Mouse (Mus musculus) kidney, adult 2 months (tissue): ENCODE measurements around the gene Mlxipl. TPM values are rescaled to one million over a fixed set of nuclear protein-coding genes. Genes with fewer than 3 reads are reported as not detected.

Source experiments
- DNase-seq: peaks from one replicate; pipeline ENCODE4 v3.0.0; 2021
- H3K27ac ChIP-seq: fragments of 200-500 bp; 2 replicates; pipeline ENCODE4 v1.5.1; 2012; ENCODE audit warnings: low read depth, low read length, control low read depth, inconsistent platforms; ENCODE audit not compliant: insufficient read depth
- H3K27me3 ChIP-seq: fragments of 200-500 bp; replicated peaks from 2 replicates; pipeline ENCODE4 v1.6.1; 2012; ENCODE audit warnings: mild to moderate bottlenecking, moderate library complexity, low read length, inconsistent platforms; ENCODE audit not compliant: control insufficient read depth, insufficient read depth
- H3K36me3 ChIP-seq: fragments of 200-500 bp; 2 replicates; pipeline ENCODE4 v1.6.1; 2012; ENCODE audit warnings: mild to moderate bottlenecking, moderate library complexity, low read length, inconsistent platforms; ENCODE audit not compliant: control insufficient read depth, insufficient read depth
- H3K4me1 ChIP-seq: fragments of 200-500 bp; 2 replicates; pipeline ENCODE4 v1.6.1; 2011; ENCODE audit warnings: low read length; ENCODE audit not compliant: control insufficient read depth, insufficient read depth
- H3K4me3 ChIP-seq: fragments of 200-500 bp; 2 replicates; pipeline ENCODE4 v1.5.1; 2011; ENCODE audit warnings: mild to moderate bottlenecking, low read depth, low read length, control low read depth; ENCODE audit not compliant: insufficient read depth
- CTCF ChIP-seq: fragments of 200-500 bp; conservative IDR thresholded peaks from 2 replicates; pipeline ENCODE4 v1.5.1; 2011; ENCODE audit warnings: low read depth, mild to moderate bottlenecking, control low read depth, low read length, moderate library complexity, mixed read lengths; ENCODE audit not compliant: insufficient read depth, insufficient read length
- POLR2A ChIP-seq: fragments of 200-500 bp; IDR thresholded peaks from one replicate; pipeline ENCODE4 v1.6.1; 2011; ENCODE audit warnings: low read depth, low read length, control low read depth
- WGBS: fragments of 180-500 bp; shearing (Covaris S2); methylation state at CpG from one replicate; pipeline ENCODE4 v1.1.7; 2018; 5-methylcytosine and 5-hydroxymethylcytosine counted together
- polyA plus RNA-seq: library from polyadenylated mRNA; depleted of rRNA; stranded (reverse); fragments of >200 nt; gene quantifications from 2 replicates; pipeline ENCODE4 v1.2.3, GENCODE M21; 2012

Mlxipl gene
- polyA plus RNA-seq, 1 experiment, result 144 TPM

DNA sequence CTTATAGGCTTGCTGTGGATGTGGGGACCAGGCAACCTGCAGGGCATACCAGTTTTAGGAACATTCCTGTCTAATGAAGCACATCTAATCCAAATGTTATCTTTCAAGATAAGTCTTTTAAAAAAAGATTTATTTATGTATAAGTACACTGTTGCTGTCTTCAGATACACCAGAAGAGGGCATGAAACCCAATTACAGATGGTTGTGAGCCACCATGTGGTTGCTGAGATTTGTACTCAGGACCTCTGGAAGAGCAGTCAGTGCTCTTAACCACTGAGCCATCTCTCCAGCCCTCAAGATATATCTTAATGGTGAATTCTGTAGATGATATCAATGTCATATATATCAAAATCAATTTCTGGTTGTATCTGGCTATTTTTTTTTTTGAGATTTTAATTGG is 56.3 kb downstream of the Mlxipl start:
- DNase-seq, result no peak
- H3K36me3 ChIP-seq, result no peaks in the 10 kb centered on the region
- no peaks in the 10 kb centered on the region for H3K27me3 ChIP-seq
- H3K4me1 ChIP-seq, result no peaks in the 10 kb centered on the region; the same call in 1 of the 2 replicates
- no peak for TF ChIP-seq POLR2A
- no peak for TF ChIP-seq CTCF
- no peak overlapping the region for H3K4me3 ChIP-seq
- H3K27ac ChIP-seq, result no peak overlapping the region

DNA sequence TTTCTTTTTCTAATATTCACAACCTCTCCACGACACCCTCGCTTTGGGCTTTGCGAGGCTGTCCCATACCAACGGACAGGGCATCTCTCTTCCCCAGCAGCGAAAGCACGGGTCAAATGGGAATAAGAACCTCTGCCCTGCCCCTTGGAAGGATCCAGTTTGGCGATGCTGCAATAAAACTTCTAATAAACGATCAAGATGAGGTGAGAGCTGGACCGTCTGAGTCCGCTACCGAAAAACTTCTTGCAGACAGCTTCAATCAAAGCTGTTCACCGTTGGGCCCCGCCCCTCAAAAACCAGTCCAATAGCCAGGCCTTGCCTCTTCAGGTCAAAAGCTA is 59.0 kb downstream of the Mlxipl start:
- no peak for DNase-seq
- 1% methylated on average over 13 of the region's 13 CpGs for WGBS
- H3K4me1 ChIP-seq, result no peaks in the 10 kb centered on the region; the same call in 1 of the 2 replicates
- H3K27me3 ChIP-seq, result no peaks in the 10 kb centered on the region
- no peak for TF ChIP-seq CTCF
- TF ChIP-seq POLR2A, result no peak
- H3K27ac ChIP-seq, result peak overlapping the region; percentile 41
- no peaks in the 10 kb centered on the region; the same call in 1 of the 2 replicates for H3K36me3 ChIP-seq
- H3K4me3 ChIP-seq, result peak overlapping the region; percentile 65

DNA sequence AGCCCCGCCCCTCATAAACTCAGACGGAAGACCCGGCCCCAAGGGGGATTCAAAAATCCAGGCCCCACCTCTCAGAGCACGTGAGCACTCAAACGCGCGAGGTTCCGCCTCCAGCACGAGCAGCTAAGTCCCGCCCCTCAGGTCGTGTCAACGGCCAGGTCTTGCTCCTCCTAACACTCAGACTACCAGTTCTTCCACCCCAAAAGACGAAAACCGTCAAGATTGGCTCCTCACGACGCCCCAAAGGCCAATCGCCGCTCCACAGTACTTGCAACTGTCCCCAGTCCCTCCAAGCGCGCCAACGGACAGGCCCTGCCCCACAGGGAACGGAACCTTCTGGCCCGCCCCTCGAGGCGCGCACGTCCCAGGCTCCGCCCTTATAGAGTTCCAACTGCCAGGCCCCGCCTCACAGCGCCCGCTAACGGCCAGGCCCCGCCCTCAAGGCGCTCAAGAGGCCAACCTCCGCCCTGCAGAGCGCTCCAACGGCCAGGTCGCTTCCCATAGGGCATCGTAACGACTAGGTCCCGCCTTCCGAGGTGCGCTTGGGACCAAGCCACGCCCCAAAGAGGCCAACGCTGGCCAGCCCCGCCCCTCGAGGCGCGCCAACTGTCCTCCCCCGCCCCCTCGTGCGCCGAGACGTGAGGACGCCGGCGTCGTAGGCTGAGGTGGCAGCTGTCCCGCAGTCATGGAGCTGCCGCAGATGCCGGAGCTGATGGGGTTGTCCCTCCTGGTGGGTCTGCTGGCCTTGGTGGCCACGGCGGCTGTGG is 59.5 kb downstream of the Mlxipl start, which contains the start of gene Tbl2:
Tbl2 (plus strand) TSS at position 605 of the 767 bp plus-strand sequence.
- Histone ChIP-seq H3K27me3 (no peaks in the 10 kb centered on the region), H3K27ac (peak within 1 kb of the TSS; percentile 90), H3K36me3 (no peaks in the 10 kb centered on the region; the same call in 1 of the 2 replicates), H3K4me1 (no peaks in the 10 kb centered on the region; the same call in 1 of the 2 replicates), H3K4me3 (peak within 1 kb of the TSS; percentile 92)
- under 1% methylated on average over 63 of the region's 63 CpGs for WGBS
- TF ChIP-seq CTCF (no peak), POLR2A (no peak)
- DNase-seq, result peak; percentile 99

DNA sequence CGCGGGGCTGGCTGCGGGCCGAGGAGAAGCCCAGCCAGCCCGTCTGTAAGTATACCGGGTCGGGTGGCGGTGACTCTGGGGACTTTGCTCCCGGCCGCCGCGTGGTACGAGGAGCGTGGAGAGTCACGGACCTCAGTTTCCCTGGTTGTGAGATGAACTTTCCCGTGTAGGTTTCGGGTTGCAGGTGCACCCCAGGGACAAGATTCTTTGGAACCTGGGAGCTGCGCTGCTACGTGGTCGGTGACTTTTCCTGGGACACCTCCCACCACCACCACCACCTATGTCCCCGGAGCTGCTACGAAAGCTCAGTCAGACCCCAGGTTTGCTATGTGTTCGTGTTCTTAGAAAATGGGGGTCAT is 60.1 kb downstream of the Mlxipl start:
- no peaks in the 10 kb centered on the region; the same call in 1 of the 2 replicates for H3K4me1 ChIP-seq
- H3K27ac ChIP-seq, result no peak overlapping the region
- WGBS, result under 1% methylated on average over 23 of the region's 23 CpGs
- no peaks in the 10 kb centered on the region for H3K27me3 ChIP-seq
- H3K36me3 ChIP-seq, result no peaks in the 10 kb centered on the region; the same call in none of the 2 replicates
- TF ChIP-seq POLR2A (no peak), CTCF (no peak)
- peak overlapping the region; percentile 92 for H3K4me3 ChIP-seq
- no peak for DNase-seq

DNA sequence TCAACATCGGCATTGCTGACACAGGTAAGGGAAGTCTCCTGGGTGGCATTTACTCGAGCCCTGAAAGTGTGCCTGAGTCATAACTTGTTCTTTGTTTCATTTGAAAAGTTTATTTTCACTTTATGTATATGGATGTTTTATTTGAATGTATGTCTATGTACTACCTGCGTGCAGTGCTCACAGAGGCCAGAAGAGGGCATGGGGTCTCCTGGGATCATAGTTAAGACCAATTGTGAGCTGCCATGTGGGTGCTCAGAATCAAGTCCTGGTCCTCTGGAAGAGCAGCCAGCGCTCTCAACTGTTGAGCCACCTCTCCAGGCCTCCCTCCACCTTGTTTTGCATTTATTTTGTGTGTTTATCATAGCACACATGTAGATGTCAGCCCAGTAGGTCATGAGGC is 66.8 kb downstream of the Mlxipl start:
- Histone ChIP-seq H3K27me3 (no peaks in the 10 kb centered on the region), H3K27ac (no peak overlapping the region), H3K4me1 (0 out of 2 replicates have a peak, but pooled peaks cover 2% of the 10 kb centered on the region), H3K4me3 (no peak overlapping the region), H3K36me3 (no peaks in the 10 kb centered on the region; the same call in none of the 2 replicates)
- WGBS, result 96% methylated on average over 4 of the region's 4 CpGs
- no peak for DNase-seq
- TF ChIP-seq POLR2A, result no peak

DNA sequence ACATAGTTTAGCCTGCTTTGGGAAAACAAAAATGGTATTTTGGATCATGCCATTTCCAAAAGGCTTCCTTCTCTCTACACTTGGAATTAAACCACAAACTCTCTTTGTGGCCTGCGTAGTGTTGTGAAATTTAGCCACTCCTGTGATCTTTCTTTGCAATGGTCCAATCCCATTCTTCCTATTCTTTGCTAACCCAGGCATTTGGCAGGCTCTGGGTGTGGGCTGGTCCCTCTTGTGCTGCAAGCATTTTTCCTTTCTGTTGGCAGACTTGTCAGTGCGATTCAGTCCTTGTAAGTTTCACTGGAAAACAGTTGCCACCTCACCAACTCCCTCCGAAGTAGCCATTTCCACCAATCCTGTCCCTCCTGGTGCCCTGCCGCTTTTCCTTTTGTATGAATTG is 71.5 kb downstream of the Mlxipl start:
- Histone ChIP-seq H3K4me3 (no peak overlapping the region), H3K27me3 (no peaks in the 10 kb centered on the region), H3K4me1 (peaks cover 17% of the 10 kb centered on the region; the same call in 1 of the 2 replicates), H3K27ac (no peak overlapping the region), H3K36me3 (no peaks in the 10 kb centered on the region; the same call in 1 of the 2 replicates)
- TF ChIP-seq POLR2A (no peak), CTCF (no peak)
- DNase-seq, result peak; percentile 40
- 87% methylated on average over 4 of the region's 4 CpGs for WGBS

DNA sequence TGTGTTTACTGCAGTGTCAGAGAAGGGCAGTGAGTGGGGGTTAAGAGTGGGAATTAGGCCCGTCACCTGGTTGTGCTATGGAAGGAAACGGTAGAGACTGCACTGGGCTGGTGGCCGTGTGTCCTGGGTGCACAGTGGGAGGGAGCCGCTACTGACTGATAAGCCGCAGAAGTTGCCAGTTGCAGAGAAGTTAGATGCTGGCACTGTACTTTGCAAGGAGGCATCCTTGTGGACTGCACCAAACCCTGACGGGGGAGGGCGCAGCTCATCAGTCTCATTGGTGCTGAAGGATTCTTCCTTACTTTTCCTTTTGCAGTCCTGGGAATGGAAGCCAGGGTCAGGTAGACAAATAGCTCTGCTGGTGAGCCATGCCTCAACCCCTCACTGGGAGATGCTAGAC is 72.0 kb downstream of the Mlxipl start:
- no peak overlapping the region for H3K4me3 ChIP-seq
- peaks cover 17% of the 10 kb centered on the region; the same call in 1 of the 2 replicates for H3K4me1 ChIP-seq
- 79% methylated on average over 7 of the region's 7 CpGs for WGBS
- TF ChIP-seq CTCF (no peak), POLR2A (no peak)
- H3K27me3 ChIP-seq, result no peaks in the 10 kb centered on the region
- no peak for DNase-seq
- no peaks in the 10 kb centered on the region; the same call in 1 of the 2 replicates for H3K36me3 ChIP-seq
- peak overlapping the region; percentile 53; the same call in 1 of the 2 replicates for H3K27ac ChIP-seq
